ENCODE assay signal across 8 mouse cellular contexts in the genomic region with DNA sequence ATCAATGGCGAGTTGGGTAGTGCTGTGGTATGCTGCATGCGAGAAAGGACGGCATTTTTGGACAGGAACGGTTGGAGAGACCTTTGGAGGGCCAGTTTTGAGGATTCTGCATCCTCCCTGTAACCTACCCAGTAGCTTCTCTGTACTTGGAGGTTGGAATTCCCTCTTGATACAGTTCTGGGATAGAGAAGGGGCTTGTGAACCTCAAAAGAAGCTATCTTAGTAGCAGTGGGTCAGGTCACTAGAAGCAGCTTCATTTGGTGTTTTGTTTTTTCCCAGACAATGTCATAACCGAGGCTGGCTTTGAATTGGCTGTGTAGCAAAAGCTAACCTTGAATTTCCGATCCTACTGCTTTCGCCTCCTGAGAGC. TPM values are rescaled to one million over a fixed set of nuclear protein-coding genes. Genes with fewer than 3 reads are reported as not detected.
DNase-seq lines count a peak whose midpoint lies in the region; ATAC-seq and TF ChIP-seq lines count a peak whose summit lies in the region.

No protein-coding gene starts in this region.

- TF ChIP-seq CTCF in CH12.LX (conservative IDR thresholded peaks at IDR 0.05 in 1 of 2, IDR thresholded peaks at IDR 0.05 in 1 of 2; ENCODE audit: low read depth in 2 of 2, low read length in 2 of 2): no peak

- H3K9me3 ChIP-seq in heart, embryonic 10.5 days: no peaks in the 10 kb centered on the region
- no peaks in the 10 kb centered on the region for H3K9me3 ChIP-seq in CH12.LX (replicated peaks; ENCODE audit: low read length)
- no peaks in the 10 kb centered on the region for H3K9me3 ChIP-seq in forebrain, embryonic 12.5 days
- no peaks in the 10 kb centered on the region for H3K9me3 ChIP-seq in liver, embryonic 13.5 days (replicated peaks)

- 0 out of 2 replicates have a peak, but pooled peaks cover 6% of the 10 kb centered on the region for H3K36me3 ChIP-seq in heart, embryonic 10.5 days
- no peaks in the 10 kb centered on the region for H3K36me3 ChIP-seq in CH12.LX (replicated peaks in 1 of 2; ENCODE audit: control insufficient read depth in 1 of 2, insufficient read depth in 1 of 2, low read length in 1 of 2)
- no peaks in the 10 kb centered on the region for H3K36me3 ChIP-seq in forebrain, embryonic 12.5 days (replicated peaks)
- H3K36me3 ChIP-seq in liver, embryonic 13.5 days: no peaks in the 10 kb centered on the region

- TF ChIP-seq POLR2A in CH12.LX (IDR thresholded peaks at IDR 0.05; ENCODE audit: low read depth, low read length): no peak

- H3K27me3 ChIP-seq in heart, embryonic 10.5 days (ENCODE audit: insufficient read depth, poor library complexity, severe bottlenecking): no peaks in the 10 kb centered on the region
- peaks cover 18% of the 10 kb centered on the region for H3K27me3 ChIP-seq in CH12.LX (replicated peaks)
- H3K27me3 ChIP-seq in forebrain, embryonic 12.5 days: peaks cover 9% of the 10 kb centered on the region
- no peaks in the 10 kb centered on the region for H3K27me3 ChIP-seq in liver, embryonic 13.5 days

- peak overlapping the region; percentile 38; the same call in 1 of the 2 replicates for H3K9ac ChIP-seq in CH12.LX (ENCODE audit: insufficient read depth, low read depth)
- peak overlapping the region; percentile 85 for H3K9ac ChIP-seq in forebrain, embryonic 12.5 days
- H3K9ac ChIP-seq in liver, embryonic 13.5 days: peak overlapping the region; percentile 86

- peak overlapping the region; percentile 97 for H3K27ac ChIP-seq in heart, embryonic 10.5 days
- no peak overlapping the region for H3K27ac ChIP-seq in CH12.LX (ENCODE audit: insufficient read depth, low read depth)
- no peak overlapping the region for H3K27ac ChIP-seq in forebrain, embryonic 12.5 days
- peak overlapping the region; percentile 72 for H3K27ac ChIP-seq in liver, embryonic 13.5 days

- DNase-seq in heart, embryonic 10.5 days (ENCODE audit: low spot score): no peak
- no peak for DNase-seq in heart, adult 9 months (ENCODE audit: low spot score in 2 of 2)
- DNase-seq in CH12.LX (ENCODE audit: extremely low read depth): no peak
- no peak for DNase-seq in liver, embryonic 13.5 days
- no peak for DNase-seq in thymus, adult 18-20 months
- DNase-seq in gastrocnemius, postnatal 25 days: no peak

- no peak for ATAC-seq in forebrain, embryonic 12.5 days (ENCODE audit: low FRiP score)
- ATAC-seq in liver, embryonic 13.5 days (ENCODE audit: low read depth): no peak
- no peak for ATAC-seq in megakaryocyte-erythroid progenitor cell, adult 5-6 weeks (replicated peaks; ENCODE audit: low FRiP score, low TSS enrichment, poor library complexity, severe bottlenecking)

- TF ChIP-seq EP300 in CH12.LX (IDR thresholded peaks at IDR 0.05; ENCODE audit: low read length): no peak

- 31% methylated on average over 7 of the region's 7 CpGs for WGBS in heart, embryonic 10.5 days
- WGBS in forebrain, embryonic 12.5 days: 22% methylated on average over 7 of the region's 7 CpGs
- 23% methylated on average over 7 of the region's 7 CpGs for WGBS in liver, embryonic 13.5 days (ENCODE audit: insufficient replicate concordance)

- H3K79me2 ChIP-seq in CH12.LX (replicated peaks; ENCODE audit: control insufficient read depth, extremely low read depth, insufficient read depth, poor library complexity, severe bottlenecking): no peaks in the 10 kb centered on the region

- TF ChIP-seq RAD21 in CH12.LX (IDR thresholded peaks at IDR 0.05; ENCODE audit: low read depth, low read length): no peak

- peaks cover 38% of the 10 kb centered on the region for H3K4me1 ChIP-seq in heart, embryonic 10.5 days
- H3K4me1 ChIP-seq in CH12.LX (ENCODE audit: control insufficient read depth in 1 of 2, insufficient read depth in 2 of 2): peaks cover 12 to 39% of the 10 kb centered on the region in 2 experiments
- H3K4me1 ChIP-seq in forebrain, embryonic 12.5 days: peaks cover 30% of the 10 kb centered on the region
- peaks cover 52% of the 10 kb centered on the region for H3K4me1 ChIP-seq in liver, embryonic 13.5 days (replicated peaks)

- in situ Hi-C loops in CH12.LX (cut with MboI; ENCODE audit: low pct_ligation_motif_present, low pct_unique_long_range_greater_than_20kb, low sequenced_read_pairs): no loop called here

- dilution Hi-C loops in CH12.LX (cut with MboI; ENCODE audit: extremely low pct_ligation_motif_present, extremely low pct_unique_long_range_greater_than_20kb, low sequenced_read_pairs): no loop called here

- peak overlapping the region; percentile 92 for H3K4me3 ChIP-seq in heart, embryonic 10.5 days
- peak overlapping the region; percentile 54 to 93 (median 57) for H3K4me3 ChIP-seq in CH12.LX (replicated peaks in 1 of 3; ENCODE audit: low read depth in 2 of 3, low read length in 2 of 3, poor library complexity in 1 of 3)
- peak overlapping the region; percentile 76 for H3K4me3 ChIP-seq in forebrain, embryonic 12.5 days (replicated peaks)
- H3K4me3 ChIP-seq in liver, embryonic 13.5 days (replicated peaks): peak overlapping the region; percentile 77

- peak overlapping the region; percentile 70 for H3K4me2 ChIP-seq in CH12.LX (ENCODE audit: insufficient read depth, low read depth, poor library complexity, severe bottlenecking)
- peak overlapping the region; percentile 84 for H3K4me2 ChIP-seq in forebrain, embryonic 12.5 days
- H3K4me2 ChIP-seq in liver, embryonic 13.5 days: peak overlapping the region; percentile 92

TF ChIP-seq in CH12.LX, 34 proteins besides CTCF, POLR2A, EP300 and RAD21:
- TF ChIP-seq MAX (IDR thresholded peaks at IDR 0.05; ENCODE audit: low read length): no peak

RNA-seq across cellular contexts. Expression of gene Bnip3, which starts 0.9 kb away (rescaled TPM):
- polyA plus RNA-seq in heart, embryonic 10.5 days (2016; fragmentation: Nextera tagmentation; extraction: Ambion mirVana): 273 and 300 TPM in 2 replicates
- 27.0 and 102 TPM in 2 replicates for total RNA-seq in CH12.LX (2012; rRNA removed)
- total RNA-seq in CH12.LX (2014; rRNA removed): 176 and 294 TPM in 2 replicates
- polyA plus RNA-seq in CH12.LX (2012; ENCODE audit: insufficient read length, low read depth): 15.7 and 20.8 TPM in 2 replicates
- 63.0 and 66.9 TPM in 2 replicates for polyA plus RNA-seq in forebrain, embryonic 12.5 days (2016; fragmentation: Nextera tagmentation; extraction: Ambion mirVana)
- polyA plus RNA-seq in liver, embryonic 13.5 days (2015; fragmentation: Nextera tagmentation; extraction: Ambion mirVana): 51.3 and 56.6 TPM in 2 replicates
- total RNA-seq in megakaryocyte-erythroid progenitor cell, adult 5-6 weeks (2014; fragmentation: Nextera tagmentation): 3.5 and 14.2 TPM in 2 replicates
- total RNA-seq in megakaryocyte-erythroid progenitor cell, adult 5-6 weeks (2017): 13.0 and 15.1 TPM in 2 replicates
- 100 to 1,000 TPM; 152 to 182 TPM for total RNA-seq in gastrocnemius, postnatal 25 days (2021)

RNA-seq across cellular contexts. Expression of gene Jakmip3, which starts 30.4 kb away (rescaled TPM):
- polyA plus RNA-seq in heart, embryonic 10.5 days (2016; fragmentation: Nextera tagmentation; extraction: Ambion mirVana): 0.07 and 0.09 TPM in 2 replicates
- not detected in 2 replicates for total RNA-seq in CH12.LX (2012; rRNA removed)
- not detected in 2 replicates for total RNA-seq in CH12.LX (2014; rRNA removed)
- polyA plus RNA-seq in CH12.LX (2012; ENCODE audit: insufficient read length, low read depth): not detected in 2 replicates
- 0.83 TPM in 2 replicates for polyA plus RNA-seq in forebrain, embryonic 12.5 days (2016; fragmentation: Nextera tagmentation; extraction: Ambion mirVana)
- polyA plus RNA-seq in liver, embryonic 13.5 days (2015; fragmentation: Nextera tagmentation; extraction: Ambion mirVana): 0.03 TPM in 1 of 2 replicates, not detected in the other
- not detected in 2 replicates for total RNA-seq in megakaryocyte-erythroid progenitor cell, adult 5-6 weeks (2014; fragmentation: Nextera tagmentation)
- not detected in 2 replicates for total RNA-seq in megakaryocyte-erythroid progenitor cell, adult 5-6 weeks (2017)
- total RNA-seq in gastrocnemius, postnatal 25 days (2021): under 1 TPM in 1 of 2 experiments, not detected in 1; 0.15 TPM

Comparison
In these comparisons a context has a peak if more than half of its experiments do, and no peak if none do; other contexts are left out.
1. H3K27ac ChIP-seq: peak in heart, embryonic 10.5 days (single experiment) and liver, embryonic 13.5 days (single experiment); none in CH12.LX (single experiment) and forebrain, embryonic 12.5 days (single experiment).
2. Peak in every context shown above with its lines, with median percentiles within 50 percentile points of each other: H3K4me3 ChIP-seq, H3K4me2 ChIP-seq and H3K9ac ChIP-seq.